Mouse (Mus musculus): ENCODE results near the gene Cyp4v3. TPM values are rescaled to one million over a fixed set of nuclear protein-coding genes. Genes with fewer than 3 reads are reported as not detected.

Gene Cyp4v3
- polyA plus RNA-seq, 1 experiment from 2014 or later = 1.1 TPM

- no peaks in the 10 kb centered on the region for H3K9me3 ChIP-seq (ENCODE audit: control insufficient read depth, low read length)
- no peak for DNase-seq (ENCODE audit: low spot score)
- no peaks in the 10 kb centered on the region for H3K4me1 ChIP-seq (replicated peaks; ENCODE audit: control insufficient read depth, insufficient read depth, low read length)
- H3K36me3 ChIP-seq (ENCODE audit: control insufficient read depth, insufficient read depth, low read length) = no peaks in the 10 kb centered on the region
- 93% methylated on average over 4 of the region's 4 CpGs for WGBS
- no peak overlapping the region for H3K27ac ChIP-seq (ENCODE audit: low read depth, low read length)
- no peak overlapping the region for H3K9ac ChIP-seq (ENCODE audit: low read depth, low read length)
- ATAC-seq (ENCODE audit: low FRiP score) = no peak
- no peak overlapping the region for H3K4me2 ChIP-seq (replicated peaks; ENCODE audit: low read depth, low read length)
- H3K27me3 ChIP-seq (ENCODE audit: control insufficient read depth, insufficient read depth, low read length) = no peaks in the 10 kb centered on the region
- no peak overlapping the region for H3K4me3 ChIP-seq (ENCODE audit: low read depth, low read length)
These were observed 65.2 kb downstream of the Cyp4v3 start for GRCm38 (mm10) chr8:45267611-45268391.

GRCm38 (mm10) chr8:45266993-45267392, 66.0 kb downstream of the Cyp4v3 start:
- no peak for ATAC-seq (ENCODE audit: low FRiP score)
- no peaks in the 10 kb centered on the region for H3K9me3 ChIP-seq (ENCODE audit: control insufficient read depth, low read length)

GRCm38 (mm10) chr8:45264918-45265317, 68.1 kb downstream of the Cyp4v3 start:
- 90% methylated on average over 4 of the region's 4 CpGs for WGBS
- H3K27me3 ChIP-seq (ENCODE audit: control insufficient read depth, insufficient read depth, low read length) = no peaks in the 10 kb centered on the region
- no peak for ATAC-seq (ENCODE audit: low FRiP score)
- no peak overlapping the region for H3K27ac ChIP-seq (ENCODE audit: low read depth, low read length)
- H3K9me3 ChIP-seq (ENCODE audit: control insufficient read depth, low read length) = no peaks in the 10 kb centered on the region
- H3K4me1 ChIP-seq (replicated peaks; ENCODE audit: control insufficient read depth, insufficient read depth, low read length) = no peaks in the 10 kb centered on the region
- H3K36me3 ChIP-seq (ENCODE audit: control insufficient read depth, insufficient read depth, low read length) = no peaks in the 10 kb centered on the region
- H3K9ac ChIP-seq (ENCODE audit: low read depth, low read length) = no peak overlapping the region
- no peak for DNase-seq (ENCODE audit: low spot score)
- H3K4me3 ChIP-seq (ENCODE audit: low read depth, low read length) = no peak overlapping the region
- H3K4me2 ChIP-seq (replicated peaks; ENCODE audit: low read depth, low read length) = no peak overlapping the region

More at GRCm38 (mm10) chr8:45266993-45267392, 66.0 kb downstream of the Cyp4v3 start:
- H3K27me3 ChIP-seq (ENCODE audit: control insufficient read depth, insufficient read depth, low read length) = no peaks in the 10 kb centered on the region
- no peak overlapping the region for H3K4me3 ChIP-seq (ENCODE audit: low read depth, low read length)
- no peak overlapping the region for H3K9ac ChIP-seq (ENCODE audit: low read depth, low read length)
- no peaks in the 10 kb centered on the region for H3K4me1 ChIP-seq (replicated peaks; ENCODE audit: control insufficient read depth, insufficient read depth, low read length)
- H3K27ac ChIP-seq (ENCODE audit: low read depth, low read length) = no peak overlapping the region
- WGBS = 54% methylated on average over 8 of the region's 8 CpGs
- no peaks in the 10 kb centered on the region for H3K36me3 ChIP-seq (ENCODE audit: control insufficient read depth, insufficient read depth, low read length)
- no peak for DNase-seq (ENCODE audit: low spot score)
- H3K4me2 ChIP-seq (replicated peaks; ENCODE audit: low read depth, low read length) = no peak overlapping the region

DNA sequence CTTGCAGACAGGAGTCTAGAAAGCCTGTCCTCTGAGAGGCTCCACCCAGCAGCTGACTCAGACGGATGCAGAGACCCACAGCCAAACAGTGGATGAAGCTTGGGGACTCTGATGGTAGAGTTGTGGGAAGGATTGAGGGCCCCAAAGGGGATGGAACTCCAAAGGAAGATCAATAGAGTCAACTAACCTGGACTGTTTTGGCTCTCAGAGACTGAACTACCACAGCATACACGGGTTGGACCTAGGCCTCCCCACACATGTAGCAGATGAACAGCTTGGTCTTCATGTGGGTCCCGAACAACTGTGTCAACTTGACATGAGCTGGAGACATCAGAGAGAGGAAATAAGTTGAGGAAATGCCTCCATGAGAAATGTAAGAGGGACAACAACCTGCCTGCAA, 70.2 kb downstream of the Cyp4v3 start:
- H3K27me3 ChIP-seq (ENCODE audit: control insufficient read depth, insufficient read depth, low read length) = no peaks in the 10 kb centered on the region
- ATAC-seq (ENCODE audit: low FRiP score) (no peak), DNase-seq (ENCODE audit: low spot score) (no peak)
- no peak overlapping the region for H3K4me2 ChIP-seq (replicated peaks; ENCODE audit: low read depth, low read length)
- H3K4me3 ChIP-seq (ENCODE audit: low read depth, low read length) = no peak overlapping the region
- H3K36me3 ChIP-seq (ENCODE audit: control insufficient read depth, insufficient read depth, low read length) = no peaks in the 10 kb centered on the region
- no peak overlapping the region for H3K9ac ChIP-seq (ENCODE audit: low read depth, low read length)
- no peaks in the 10 kb centered on the region for H3K9me3 ChIP-seq (ENCODE audit: control insufficient read depth, low read length)
- no peaks in the 10 kb centered on the region for H3K4me1 ChIP-seq (replicated peaks; ENCODE audit: control insufficient read depth, insufficient read depth, low read length)
- no peak overlapping the region for H3K27ac ChIP-seq (ENCODE audit: low read depth, low read length)
- 88% methylated on average over 3 of the region's 3 CpGs for WGBS

DNA sequence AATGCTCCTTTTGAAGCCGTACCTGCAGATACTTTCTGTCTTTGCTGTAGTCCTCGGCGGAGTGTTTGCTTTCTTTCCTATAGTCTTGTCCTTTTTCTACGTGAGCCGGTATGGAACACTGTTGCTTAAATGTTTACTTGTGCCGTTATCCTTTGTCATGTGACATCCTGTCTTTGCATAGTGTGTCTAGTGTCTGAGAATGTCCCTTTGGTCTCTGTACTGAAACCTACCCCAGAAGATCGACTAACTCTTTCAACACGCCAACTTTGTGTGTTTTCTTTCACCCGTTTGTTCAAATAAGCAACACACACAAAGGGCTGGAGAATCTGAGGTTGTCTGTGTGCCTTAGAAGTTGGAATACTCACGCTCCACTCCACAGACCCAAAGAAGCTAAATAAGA, 71.1 kb downstream of the Cyp4v3 start, which contains the start of gene F11:
TSS of gene F11 (minus strand) at position 112 of the 400 bp plus-strand sequence.
- Histone ChIP-seq H3K9me3 (ENCODE audit: control insufficient read depth, low read length) (no peaks in the 10 kb centered on the region), H3K4me2 (replicated peaks; ENCODE audit: low read depth, low read length) (no peak within 1 kb of the TSS), H3K27me3 (ENCODE audit: control insufficient read depth, insufficient read depth, low read length) (no peaks in the 10 kb centered on the region), H3K9ac (ENCODE audit: low read depth, low read length) (no peak within 1 kb of the TSS), H3K36me3 (ENCODE audit: control insufficient read depth, insufficient read depth, low read length) (no peaks in the 10 kb centered on the region), H3K4me1 (replicated peaks; ENCODE audit: control insufficient read depth, insufficient read depth, low read length) (no peaks in the 10 kb centered on the region), H3K4me3 (ENCODE audit: low read depth, low read length) (no peak within 1 kb of the TSS), H3K27ac (ENCODE audit: low read depth, low read length) (no peak within 1 kb of the TSS)
- ATAC-seq (ENCODE audit: low FRiP score) = no peak
- WGBS = 80% methylated on average over 10 of the region's 10 CpGs
- DNase-seq (ENCODE audit: low spot score) = no peak

DNA sequence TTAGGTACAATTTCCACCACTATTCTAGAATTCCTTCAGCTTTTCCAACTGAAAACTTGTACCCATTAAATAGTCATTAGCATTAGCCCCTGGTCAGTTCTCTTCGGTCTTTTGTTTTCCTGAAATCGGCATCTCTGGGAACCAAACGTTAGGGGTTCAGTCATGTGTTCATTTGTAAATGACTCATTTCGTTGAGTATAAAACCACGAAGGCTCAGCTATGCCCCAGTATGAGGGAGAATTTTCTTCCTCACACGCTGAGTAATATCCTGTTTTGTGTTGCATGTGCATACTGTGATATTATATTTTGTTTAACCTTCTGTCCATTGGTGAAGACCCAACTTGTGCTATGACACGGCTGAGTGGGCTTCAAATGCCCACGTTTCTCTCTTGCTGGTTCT, 74.6 kb downstream of the Cyp4v3 start:
- H3K4me2 ChIP-seq (replicated peaks; ENCODE audit: low read depth, low read length) = no peak overlapping the region
- WGBS = 79% methylated on average over 8 of the region's 8 CpGs
- no peak for ATAC-seq (ENCODE audit: low FRiP score)

GRCm38 (mm10) chr8:45255040-45255439, 78.0 kb downstream of the Cyp4v3 start:
- Histone ChIP-seq H3K9ac (ENCODE audit: low read depth, low read length) (no peak overlapping the region), H3K9me3 (ENCODE audit: control insufficient read depth, low read length) (no peaks in the 10 kb centered on the region), H3K4me3 (ENCODE audit: low read depth, low read length) (no peak overlapping the region), H3K27me3 (ENCODE audit: control insufficient read depth, insufficient read depth, low read length) (no peaks in the 10 kb centered on the region), H3K36me3 (ENCODE audit: control insufficient read depth, insufficient read depth, low read length) (no peaks in the 10 kb centered on the region), H3K4me1 (replicated peaks; ENCODE audit: control insufficient read depth, insufficient read depth, low read length) (no peaks in the 10 kb centered on the region), H3K27ac (ENCODE audit: low read depth, low read length) (no peak overlapping the region), H3K4me2 (replicated peaks; ENCODE audit: low read depth, low read length) (no peak overlapping the region)
- WGBS = 84% methylated on average over 12 of the region's 12 CpGs
- DNase-seq (ENCODE audit: low spot score) = no peak
- ATAC-seq (ENCODE audit: low FRiP score) = no peak

More for the DNA sequence above, 74.6 kb downstream of the Cyp4v3 start:
- Histone ChIP-seq H3K9ac (ENCODE audit: low read depth, low read length) (no peak overlapping the region), H3K36me3 (ENCODE audit: control insufficient read depth, insufficient read depth, low read length) (no peaks in the 10 kb centered on the region), H3K27ac (ENCODE audit: low read depth, low read length) (no peak overlapping the region), H3K4me1 (replicated peaks; ENCODE audit: control insufficient read depth, insufficient read depth, low read length) (no peaks in the 10 kb centered on the region), H3K9me3 (ENCODE audit: control insufficient read depth, low read length) (no peaks in the 10 kb centered on the region), H3K4me3 (ENCODE audit: low read depth, low read length) (no peak overlapping the region), H3K27me3 (ENCODE audit: control insufficient read depth, insufficient read depth, low read length) (no peaks in the 10 kb centered on the region)
- DNase-seq (ENCODE audit: low spot score) = no peak

Other genes with a start within 250 kb of the Cyp4v3 start
- not detected in 2 replicates for gene F11, start 71.2 kb downstream of the Cyp4v3 start, polyA plus RNA-seq (2014; fragmentation: Nextera tagmentation; extraction: Ambion mirVana)
- gene Klkb1, start 38.4 kb downstream of the Cyp4v3 start, polyA plus RNA-seq (2014; fragmentation: Nextera tagmentation; extraction: Ambion mirVana) = not detected in 2 replicates
- gene Gm45753, start 24.8 kb downstream of the Cyp4v3 start, polyA plus RNA-seq (2014; fragmentation: Nextera tagmentation; extraction: Ambion mirVana) = not detected in 2 replicates
- gene Fam149a, start 49.1 kb upstream of the Cyp4v3 start, polyA plus RNA-seq (2014; fragmentation: Nextera tagmentation; extraction: Ambion mirVana) = 9.6 and 10.5 TPM in 2 replicates
- gene Tlr3, start 77.9 kb upstream of the Cyp4v3 start, polyA plus RNA-seq (2014; fragmentation: Nextera tagmentation; extraction: Ambion mirVana) = 1.1 and 1.8 TPM in 2 replicates
- 54.9 and 66.1 TPM in 2 replicates for gene Sorbs2, start 174.6 kb upstream of the Cyp4v3 start, polyA plus RNA-seq (2014; fragmentation: Nextera tagmentation; extraction: Ambion mirVana)